Mouse (Mus musculus) urinary bladder, postnatal 10 days (tissue): ENCODE measurements around the gene Tgm2.

ENCODE experiments used
- DNase-seq: peaks from one replicate; pipeline ENCODE4 v3.0.0; 2022; ENCODE audit warnings: low spot score

Gene Tgm2

GRCm38 (mm10) chr2:158141271-158141670 is 5.0 kb downstream of the Tgm2 start:
- no peak for DNase-seq

- no peak for DNase-seq
Observed at GRCm38 (mm10) chr2:158140664-158141063, 5.6 kb downstream of the Tgm2 start.

- no peak for DNase-seq
Observed at GRCm38 (mm10) chr2:158139628-158140027, 6.6 kb downstream of the Tgm2 start.

DNA sequence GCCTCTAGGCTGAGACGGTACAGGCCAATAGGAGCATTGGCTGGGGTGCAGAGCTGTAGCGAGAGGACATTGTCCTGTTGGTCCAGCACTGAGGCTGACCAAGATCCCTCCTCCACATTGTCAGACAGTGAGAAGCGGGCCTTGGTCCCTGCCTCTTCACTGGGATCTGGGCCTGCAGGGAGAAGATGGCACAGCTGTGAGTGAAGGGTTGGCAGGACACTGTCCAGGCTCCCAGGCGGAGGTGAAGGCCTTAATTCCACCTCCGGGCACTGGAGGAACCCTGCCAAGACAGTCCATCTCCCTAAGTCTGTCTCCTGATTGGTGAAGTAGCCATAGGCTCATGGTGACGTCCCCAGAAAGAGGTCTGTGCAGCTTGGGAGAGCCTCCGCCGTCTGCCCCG is 7.5 kb downstream of the Tgm2 start:
- DNase-seq = no peak

DNA sequence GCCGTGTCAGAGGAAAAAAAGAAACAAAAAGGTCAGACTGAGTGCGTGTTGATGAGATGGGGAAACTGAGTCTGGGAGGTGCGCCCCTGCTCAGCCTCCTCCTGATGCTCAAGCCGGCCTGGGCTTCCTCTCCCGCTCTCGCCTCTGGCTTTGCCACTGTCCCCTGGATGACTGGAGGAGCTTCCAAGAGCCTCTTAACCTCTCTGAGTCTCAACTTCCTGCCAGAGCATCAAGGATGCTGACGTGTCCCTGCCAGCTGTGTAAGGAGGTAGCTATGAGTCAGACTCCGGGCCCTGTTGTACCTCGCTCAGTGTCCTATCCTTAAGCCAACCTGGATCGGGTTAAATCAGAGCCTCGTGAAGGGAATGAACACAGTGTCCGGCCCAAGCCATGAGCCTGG is 8.5 kb downstream of the Tgm2 start:
- DNase-seq = no peak

GRCm38 (mm10) chr2:158136205-158136604 is 10.0 kb downstream of the Tgm2 start:
- DNase-seq = no peak

DNA sequence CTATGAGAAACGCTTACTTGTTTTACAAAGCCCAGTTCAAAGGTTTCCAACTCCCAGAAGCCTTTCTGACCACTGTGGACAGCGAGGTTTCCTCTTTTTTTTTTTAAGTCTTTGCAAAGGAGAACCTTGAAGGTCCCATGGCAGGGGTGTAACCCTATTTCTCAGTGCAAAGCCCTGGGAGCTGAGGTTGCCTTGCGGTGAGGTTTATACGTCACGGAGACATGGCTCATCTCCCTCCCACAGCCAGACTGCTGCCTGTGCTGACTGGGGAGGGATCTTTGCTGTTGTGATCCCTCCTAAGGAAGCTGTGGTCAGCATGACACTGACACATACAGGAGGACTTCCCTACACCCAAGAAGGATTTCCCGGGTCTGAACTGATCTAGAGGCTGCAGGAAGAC is 13.2 kb downstream of the Tgm2 start:
- no peak for DNase-seq

DNA sequence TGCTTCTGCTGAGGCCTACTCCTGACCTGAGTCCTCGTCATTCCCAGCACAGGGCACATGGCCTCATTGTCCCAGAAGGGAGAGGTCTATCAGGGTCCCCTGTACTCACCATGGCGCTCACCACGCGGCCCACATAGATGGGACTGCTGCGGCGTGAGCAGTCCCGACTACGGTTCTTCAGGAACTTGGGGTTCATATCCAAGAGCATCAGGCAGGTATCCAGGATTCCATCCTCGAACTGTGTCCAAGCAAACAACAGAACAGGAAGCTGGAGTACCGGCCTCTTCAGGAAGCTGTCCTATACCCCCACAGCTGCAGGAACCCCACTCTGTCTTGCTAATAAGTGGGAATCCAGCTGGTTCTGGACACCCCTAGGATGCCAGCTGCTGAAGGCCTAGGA is 13.9 kb downstream of the Tgm2 start:
- DNase-seq = no peak

DNA sequence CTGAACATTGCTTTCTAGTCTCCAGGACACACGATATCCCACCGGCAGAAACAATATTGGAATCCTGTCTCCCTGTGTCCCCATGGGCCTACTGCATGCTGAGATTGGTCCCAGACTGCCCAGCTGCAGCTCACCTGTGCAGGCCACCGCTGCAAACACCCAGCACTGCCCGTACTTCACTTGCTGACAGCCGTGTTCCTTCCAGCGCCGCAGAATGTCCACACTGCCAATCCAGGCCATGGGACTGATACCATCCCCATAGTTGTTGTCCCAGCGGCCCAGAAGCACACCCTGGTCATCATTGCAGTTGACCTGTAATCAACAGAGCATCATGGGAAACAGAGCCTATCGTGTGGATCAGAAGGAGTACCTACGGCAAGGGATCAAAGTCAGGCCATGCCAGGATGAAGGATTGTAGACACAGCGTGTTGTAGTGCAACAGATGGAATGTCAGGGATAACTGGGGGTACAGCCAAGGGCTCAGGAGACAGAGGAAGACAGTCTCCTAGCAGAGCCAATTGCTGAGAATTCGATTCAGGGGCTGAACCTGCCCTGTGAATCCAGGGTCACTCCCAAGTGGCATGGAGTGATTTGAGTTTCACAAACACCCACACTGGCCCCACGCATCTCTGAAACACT is 14.9 kb downstream of the Tgm2 start:
- no peak for DNase-seq

DNA sequence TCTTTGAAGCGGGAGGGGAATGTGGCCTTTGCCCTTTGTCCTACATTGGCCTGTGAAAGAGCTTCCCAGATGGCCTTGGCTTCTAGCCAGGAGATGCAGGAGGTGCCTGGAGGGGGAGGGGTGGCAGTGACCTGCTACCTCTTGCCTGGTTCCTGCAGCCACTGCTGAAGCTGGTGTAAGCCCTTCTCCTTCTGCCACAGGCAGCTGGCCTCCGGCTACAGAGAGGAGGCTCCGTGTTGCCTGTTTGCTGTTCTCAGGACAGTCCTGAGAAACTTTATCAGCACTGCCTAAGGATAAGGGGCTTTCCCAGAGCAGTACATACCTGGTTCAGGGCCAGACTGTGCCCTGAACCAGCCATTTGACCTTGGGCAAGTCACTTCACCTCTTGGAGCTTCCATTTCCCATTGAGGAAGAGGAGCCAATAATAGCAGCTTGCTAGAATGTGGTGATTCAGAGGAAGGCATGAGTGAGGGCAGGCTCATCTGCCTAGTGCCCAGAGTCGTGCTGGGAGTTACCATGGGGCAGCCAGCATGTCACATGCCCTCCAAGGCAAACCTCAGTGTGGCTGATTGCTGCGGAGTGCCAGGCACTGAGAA is 15.7 kb downstream of the Tgm2 start:
- DNase-seq = no peak

DNA sequence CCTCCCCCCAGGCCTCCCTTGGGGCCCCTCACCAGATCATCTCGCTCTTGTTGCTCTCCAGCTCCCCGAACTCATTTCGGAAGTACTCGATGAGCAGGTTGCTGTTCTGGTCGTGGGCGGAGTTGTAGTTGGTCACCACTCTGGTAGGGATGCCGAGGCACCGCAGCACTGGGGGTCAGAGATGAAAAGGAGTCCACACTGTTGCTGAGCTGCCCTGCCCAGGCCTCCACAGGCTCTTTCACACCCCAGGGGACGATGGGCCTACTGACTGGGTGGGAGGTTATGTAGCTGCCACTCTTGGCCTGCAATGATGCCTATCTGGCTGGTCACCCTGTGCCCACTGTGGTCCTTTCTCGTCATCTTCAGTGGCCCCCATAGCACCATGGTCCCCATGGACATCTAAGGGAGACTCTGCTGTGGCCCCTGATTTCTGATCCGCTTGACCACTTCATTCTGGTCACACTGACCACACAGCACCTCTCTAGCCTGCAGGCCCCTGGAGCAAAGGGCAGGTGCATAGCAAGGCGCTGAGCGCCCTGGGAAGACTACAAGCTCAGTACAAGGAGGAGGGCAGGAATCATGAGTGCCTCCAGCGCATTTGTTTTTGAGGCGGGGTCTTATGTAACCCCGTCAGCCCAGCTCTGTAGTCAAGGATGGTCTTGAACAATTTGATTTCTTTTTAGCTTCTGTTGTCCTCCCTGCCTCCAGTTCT is 16.8 kb downstream of the Tgm2 start:
- DNase-seq = no peak

GRCm38 (mm10) chr2:158128461-158129130 is 17.6 kb downstream of the Tgm2 start:
- DNase-seq = no peak

- DNase-seq = no peak
Observed at GRCm38 (mm10) chr2:158127872-158128271, 18.4 kb downstream of the Tgm2 start.

- DNase-seq = no peak
Observed at GRCm38 (mm10) chr2:158127245-158127644, 19.0 kb downstream of the Tgm2 start.

GRCm38 (mm10) chr2:158122814-158123213 is 23.4 kb downstream of the Tgm2 start:
- DNase-seq = no peak

DNA sequence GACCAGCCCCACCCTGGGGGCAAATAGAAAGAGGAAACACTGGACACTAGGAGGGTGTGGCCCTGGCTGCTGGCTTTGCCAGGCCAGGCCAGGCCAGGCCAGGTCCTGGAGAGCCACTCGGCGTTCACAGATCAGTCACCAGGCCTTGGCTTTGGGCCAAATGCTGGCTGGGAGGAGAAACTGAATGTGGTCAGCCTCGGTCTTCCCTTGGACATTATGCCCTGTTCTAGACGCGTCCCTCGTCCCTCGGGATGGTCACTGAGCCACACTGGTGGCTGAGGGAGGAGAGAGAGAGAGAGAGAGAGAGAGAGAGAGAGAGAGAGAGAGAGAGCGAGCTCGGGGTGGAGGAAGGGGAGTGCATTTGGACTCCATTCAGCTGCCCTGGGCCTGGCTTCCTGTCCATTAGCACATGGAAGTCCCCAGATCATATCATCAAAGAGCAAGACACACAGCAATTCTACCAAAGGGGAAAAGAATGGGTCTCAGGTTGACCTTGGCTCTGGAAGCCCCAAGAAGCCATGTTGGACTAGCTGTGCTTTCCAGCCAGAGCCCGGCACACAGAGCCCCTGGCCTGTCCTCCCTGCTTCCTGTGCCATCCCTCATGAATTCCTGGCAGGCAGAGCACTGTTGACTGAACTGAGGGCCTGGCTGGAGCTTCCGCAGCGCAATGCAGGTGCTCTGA is 24.4 kb downstream of the Tgm2 start:
- DNase-seq = no peak

- no peak for DNase-seq
Observed at GRCm38 (mm10) chr2:158120868-158121267, 25.4 kb downstream of the Tgm2 start.

- DNase-seq = no peak
Observed at GRCm38 (mm10) chr2:158120211-158120610, 26.0 kb downstream of the Tgm2 start.

- DNase-seq = no peak
Observed at GRCm38 (mm10) chr2:158119145-158119544, 27.1 kb downstream of the Tgm2 start.

DNA sequence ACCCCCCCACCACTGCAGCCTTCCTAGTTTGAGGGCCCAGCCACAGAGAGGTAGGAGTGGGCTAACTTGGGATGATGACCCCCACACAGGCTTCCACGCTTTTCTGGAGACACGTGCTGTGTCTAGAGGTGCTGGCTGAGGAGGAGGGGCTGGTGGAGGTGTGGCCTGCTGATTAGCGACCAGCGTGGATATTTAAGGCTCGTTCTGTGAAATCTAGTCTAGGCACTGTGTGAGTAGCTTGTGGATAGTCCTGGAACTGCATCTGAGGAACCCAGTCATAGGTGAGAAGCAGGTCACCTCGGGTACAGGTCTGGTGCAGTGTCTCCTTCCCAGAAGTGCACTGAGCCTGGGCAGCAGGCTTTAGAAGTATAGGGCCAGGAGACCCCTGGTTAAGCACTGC is 29.6 kb downstream of the Tgm2 start:
- DNase-seq = no peak

DNA sequence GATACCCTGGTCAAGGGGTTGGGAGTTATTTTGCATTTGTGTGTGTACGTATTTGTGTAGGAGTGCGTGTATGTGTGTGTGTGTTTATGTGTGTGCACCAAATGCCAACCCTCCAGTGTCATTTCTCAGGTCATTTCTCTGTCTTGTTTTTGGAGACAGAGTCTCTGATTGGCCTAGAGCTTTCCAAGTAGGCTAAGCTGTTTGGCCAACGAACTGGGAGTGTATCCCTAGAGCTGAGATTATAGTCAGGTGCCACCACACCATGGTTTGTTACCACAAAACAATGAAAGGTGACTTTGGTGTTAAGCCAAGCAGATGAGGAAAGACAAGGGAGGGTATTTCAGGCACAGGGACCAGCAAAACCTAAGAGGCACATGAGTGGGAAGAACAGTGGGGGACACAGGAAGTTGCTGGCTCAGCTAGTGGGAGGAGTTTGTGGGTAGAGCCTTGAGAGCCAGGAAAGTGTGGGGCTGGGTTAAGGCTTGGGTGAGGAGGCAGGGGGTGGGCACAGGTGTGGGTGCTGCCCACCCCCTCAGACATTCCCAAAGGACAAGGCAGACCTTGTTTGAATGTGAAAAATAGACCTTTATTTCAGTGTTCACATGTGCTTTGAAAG is 30.3 kb downstream of the Tgm2 start:
- DNase-seq = no peak

DNA sequence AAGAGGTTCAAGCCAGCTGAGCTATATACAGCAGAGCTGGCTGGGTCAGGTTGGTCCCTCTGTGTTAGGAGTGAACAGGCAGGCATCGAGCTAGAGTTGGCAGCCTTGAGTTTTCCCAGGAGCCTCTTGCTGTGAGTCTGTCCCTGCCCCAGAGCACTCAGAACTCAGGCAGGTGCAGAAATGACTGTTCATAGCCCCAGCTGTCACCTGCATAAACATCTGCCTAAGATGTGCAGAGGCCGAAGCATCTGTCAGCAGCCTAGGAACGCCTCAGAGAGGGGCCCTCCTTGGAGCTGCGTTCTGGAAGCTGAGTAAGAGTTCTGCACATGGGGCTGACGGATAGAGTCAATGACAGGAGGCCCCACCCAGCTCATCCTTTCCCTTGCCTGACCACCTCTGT is 31.3 kb downstream of the Tgm2 start:
- no peak for DNase-seq
